Mouse (Mus musculus) MEL (cell line): ENCODE measurements around the gene Armc8. TPM values are rescaled to one million over a fixed set of nuclear protein-coding genes. Genes with fewer than 3 reads are reported as not detected.

Experiments used
- polyA plus RNA-seq, 2 experiments: library from polyadenylated mRNA; stranded (reverse) in 1 of 2; unstranded in 1 of 2; fragments of >175 nt in 1 of 2; fragments of >200 nt in 1 of 2; gene quantifications; 2 replicates each; pipeline versions ENCODE4 v1.2.1 to v1.2.4; 2012; ENCODE audit warnings: low replicate concordance in 2 of 2, low read depth in 1 of 2; ENCODE audit not compliant: insufficient read length in 2 of 2, insufficient read depth in 1 of 2, missing spikeins in 1 of 2
- total RNA-seq: library from RNA; depleted of rRNA; stranded (reverse); fragments of 300-350 nt; gene quantifications from 2 replicates; pipeline ENCODE4 v1.2.3, GENCODE M21; 2012; rRNA removed

Gene Armc8
- total and polyA plus RNA-seq, 3 experiments: 11.9 to 14.3 TPM; not detected in 1

Other genes with a start within 250 kb of the Armc8 start
- 0.03 TPM in 1 of 2 replicates, not detected in the other for gene Esyt3, start 210.3 kb downstream of the Armc8 start, total RNA-seq
- under 1 TPM in 1 of 2 experiments, not detected in 1; 0.07 TPM for gene Esyt3, start 210.3 kb downstream of the Armc8 start, polyA plus RNA-seq
- gene Mras, start 131.5 kb downstream of the Armc8 start, total RNA-seq: not detected in 2 replicates
- gene Mras, start 131.5 kb downstream of the Armc8 start, polyA plus RNA-seq: under 1 TPM in 1 of 2 experiments, not detected in 1; 0.17 TPM
- 0.52 and 0.92 TPM in 2 replicates for gene Nme9, start 117.4 kb downstream of the Armc8 start, total RNA-seq
- under 1 TPM in 1 of 2 experiments, not detected in 1; 0.40 TPM for gene Nme9, start 117.4 kb downstream of the Armc8 start, polyA plus RNA-seq
- gene Dbr1, start 6.9 kb upstream of the Armc8 start, total RNA-seq: 49.7 and 51.6 TPM in 2 replicates
- gene Dbr1, start 6.9 kb upstream of the Armc8 start, polyA plus RNA-seq: 10 to 100 TPM in 1 of 2 experiments, not detected in 1; 53.7 TPM
- 0.04 TPM in 1 of 2 replicates, not detected in the other for gene A4gnt, start 43.6 kb upstream of the Armc8 start, total RNA-seq
- gene A4gnt, start 43.6 kb upstream of the Armc8 start, polyA plus RNA-seq: not detected
- not detected in 2 replicates for gene Dzip1l, start 60.6 kb upstream of the Armc8 start, total RNA-seq
- not detected for gene Dzip1l, start 60.6 kb upstream of the Armc8 start, polyA plus RNA-seq
- gene Cldn18, start 148.4 kb upstream of the Armc8 start, total RNA-seq: not detected in 2 replicates
- not detected for gene Cldn18, start 148.4 kb upstream of the Armc8 start, polyA plus RNA-seq